Mouse (Mus musculus) erythroblast, adult 5-6 weeks (primary cell): Measurements from ENCODE around the gene Uri1. TPM values are rescaled to one million over a fixed set of nuclear protein-coding genes. Genes with fewer than 3 reads are reported as not detected.

ENCODE experiments used
- ATAC-seq: replicated peaks from 2 replicates; pipeline ENCODE4 v1.8.0; 2016; ENCODE audit warnings: moderate number of reproducible peaks, mild to moderate bottlenecking, moderate TSS enrichment, inconsistent platforms; ENCODE audit not compliant: poor library complexity, low FRiP score, severe bottlenecking
- total RNA-seq, 2 experiments: library from RNA; stranded (forward) in 1 of 2; stranded (reverse) in 1 of 2; fragments of 150-400 nt in 1 of 2; fragments of 200-764, 138-1000 nt in 1 of 2; gene quantifications; 2 replicates each; pipeline versions ENCODE4 v1.2.3 to v1.2.4; 2015 to 2017; ENCODE audit warnings: low replicate concordance in 2 of 2

Uri1 gene
- total RNA-seq, 2 experiments from 2014 or later, result 22.3 to 51.9 TPM

GRCm38 (mm10) chr7:37933754-37934308 is 89.5 kb downstream of the Uri1 start:
- ATAC-seq, result no peak

GRCm38 (mm10) chr7:37931631-37932030 is 91.7 kb downstream of the Uri1 start:
- ATAC-seq, result no peak

GRCm38 (mm10) chr7:37929738-37930137 is 93.6 kb downstream of the Uri1 start:
- ATAC-seq, result no peak

- no peak for ATAC-seq
Measured at GRCm38 (mm10) chr7:37922999-37923398, 100.4 kb downstream of the Uri1 start.

- ATAC-seq, result no peak
Measured at GRCm38 (mm10) chr7:37921681-37922430, 101.5 kb downstream of the Uri1 start.

GRCm38 (mm10) chr7:37918926-37919325 is 104.4 kb downstream of the Uri1 start:
- ATAC-seq, result no peak

- no peak for ATAC-seq
Measured at GRCm38 (mm10) chr7:37916762-37917439, 106.5 kb downstream of the Uri1 start.

- ATAC-seq, result no peak
Measured at GRCm38 (mm10) chr7:37911802-37912122, 111.6 kb downstream of the Uri1 start.

GRCm38 (mm10) chr7:37911114-37911801 is 112.1 kb downstream of the Uri1 start:
- no peak for ATAC-seq

- no peak for ATAC-seq
Measured at GRCm38 (mm10) chr7:37910161-37910560, 113.2 kb downstream of the Uri1 start.

Other genes with a start within 250 kb of the Uri1 start
- not detected in 2 replicates for gene Zfp536, start 249.9 kb downstream of the Uri1 start, total RNA-seq (2015; ENCODE audit: low replicate concordance)
- gene Zfp536, start 249.9 kb downstream of the Uri1 start, total RNA-seq (2017; ENCODE audit: low replicate concordance), result not detected in 2 replicates
- 18.8 and 62.1 TPM in 2 replicates for gene Ccne1, start 84.0 kb upstream of the Uri1 start, total RNA-seq (2015; ENCODE audit: low replicate concordance)
- gene Ccne1, start 84.0 kb upstream of the Uri1 start, total RNA-seq (2017; ENCODE audit: low replicate concordance), result 50.2 and 65.5 TPM in 2 replicates
- 4.8 and 10.6 TPM in 2 replicates for gene 1600014C10Rik, start 159.7 kb upstream of the Uri1 start, total RNA-seq (2015; ENCODE audit: low replicate concordance)
- gene 1600014C10Rik, start 159.7 kb upstream of the Uri1 start, total RNA-seq (2017; ENCODE audit: low replicate concordance), result 7.7 and 8.8 TPM in 2 replicates
- 0.42 TPM in 1 of 2 replicates, not detected in the other for gene Plekhf1, start 204.5 kb upstream of the Uri1 start, total RNA-seq (2015; ENCODE audit: low replicate concordance)
- 0.09 TPM in 1 of 2 replicates, not detected in the other for gene Plekhf1, start 204.5 kb upstream of the Uri1 start, total RNA-seq (2017; ENCODE audit: low replicate concordance)
- 1.7 and 7.7 TPM in 2 replicates for gene Pop4, start 247.9 kb upstream of the Uri1 start, total RNA-seq (2015; ENCODE audit: low replicate concordance)
- 3.2 and 5.2 TPM in 2 replicates for gene Pop4, start 247.9 kb upstream of the Uri1 start, total RNA-seq (2017; ENCODE audit: low replicate concordance)